Mouse (Mus musculus): ENCODE data around the gene Col25a1. TPM values are rescaled to one million over a fixed set of nuclear protein-coding genes. Genes with fewer than 3 reads are reported as not detected.

Gene Col25a1
- polyA plus RNA-seq, 1 experiment from 2014 or later: 3.6 TPM

GRCm38 (mm10) chr3:130620517-130621146 is 489.3 kb downstream of the Col25a1 start:
- Histone ChIP-seq H3K27me3 (replicated peaks) (no peaks in the 10 kb centered on the region), H3K9ac (no peak overlapping the region), H3K9me3 (no peaks in the 10 kb centered on the region), H3K4me1 (no peaks in the 10 kb centered on the region), H3K4me2 (no peak overlapping the region), H3K36me3 (no peaks in the 10 kb centered on the region), H3K27ac (no peak overlapping the region), H3K4me3 (replicated peaks) (no peak overlapping the region)
- 73% methylated on average over 12 of the region's 12 CpGs for WGBS
- ATAC-seq (ENCODE audit: insufficient read depth, low FRiP score, low read depth): no peak

- Histone ChIP-seq H3K4me2 (no peak overlapping the region), H3K4me3 (replicated peaks) (no peak overlapping the region), H3K9me3 (no peaks in the 10 kb centered on the region), H3K4me1 (no peaks in the 10 kb centered on the region), H3K9ac (no peak overlapping the region), H3K27ac (no peak overlapping the region), H3K27me3 (replicated peaks) (no peaks in the 10 kb centered on the region), H3K36me3 (no peaks in the 10 kb centered on the region)
- ATAC-seq (ENCODE audit: insufficient read depth, low FRiP score, low read depth): no peak
- WGBS: 88% methylated on average over 5 of the region's 5 CpGs
Observed at GRCm38 (mm10) chr3:130628358-130628757, 497.1 kb downstream of the Col25a1 start.

- Histone ChIP-seq H3K4me3 (replicated peaks) (no peak overlapping the region), H3K9me3 (no peaks in the 10 kb centered on the region), H3K4me1 (no peaks in the 10 kb centered on the region), H3K27ac (no peak overlapping the region), H3K36me3 (no peaks in the 10 kb centered on the region), H3K27me3 (replicated peaks) (no peaks in the 10 kb centered on the region), H3K4me2 (no peak overlapping the region), H3K9ac (no peak overlapping the region)
- 66% methylated on average over 5 of the region's 5 CpGs for WGBS
- no peak for ATAC-seq (ENCODE audit: insufficient read depth, low FRiP score, low read depth)
Observed at GRCm38 (mm10) chr3:130633859-130634258, 502.6 kb downstream of the Col25a1 start.

GRCm38 (mm10) chr3:130646110-130646810 is 515.0 kb downstream of the Col25a1 start:
- H3K4me3 ChIP-seq (replicated peaks): no peak overlapping the region
- no peaks in the 10 kb centered on the region for H3K9me3 ChIP-seq
- no peaks in the 10 kb centered on the region for H3K36me3 ChIP-seq
- H3K4me1 ChIP-seq: no peaks in the 10 kb centered on the region
- no peak overlapping the region for H3K27ac ChIP-seq
- WGBS: 69% methylated on average over 11 of the region's 11 CpGs
- ATAC-seq (ENCODE audit: insufficient read depth, low FRiP score, low read depth): no peak
- no peaks in the 10 kb centered on the region for H3K27me3 ChIP-seq (replicated peaks)
- no peak overlapping the region for H3K4me2 ChIP-seq
- H3K9ac ChIP-seq: no peak overlapping the region

Other genes starting within 250 kb of the Col25a1 start
- 105 and 115 TPM in 2 replicates for gene Casp6, start 230.1 kb upstream of the Col25a1 start, polyA plus RNA-seq (2015; fragmentation: Nextera tagmentation; extraction: Ambion mirVana)
- gene Mcub, start 161.3 kb upstream of the Col25a1 start, polyA plus RNA-seq (2015; fragmentation: Nextera tagmentation; extraction: Ambion mirVana): 4.4 and 5.1 TPM in 2 replicates
- 24.9 and 27.9 TPM in 2 replicates for gene Sec24b, start 69.9 kb upstream of the Col25a1 start, polyA plus RNA-seq (2015; fragmentation: Nextera tagmentation; extraction: Ambion mirVana)